Mouse (Mus musculus): Measurements from ENCODE around the gene Tcl1b1. TPM values are rescaled to one million over a fixed set of nuclear protein-coding genes. Genes with fewer than 3 reads are reported as not detected.
"Not testable (repeated sequence)": the region's sequence is repeated elsewhere in the genome, so short reads cannot be mapped to it uniquely, and the experiment has no call there.

Gene Tcl1b1
- polyA plus RNA-seq (2012; rRNA removed): not detected in 2 replicates

- Histone ChIP-seq H3K4me3 (ENCODE audit: insufficient read depth, low read length) (no peak within 1 kb of the TSS), H3K27ac (ENCODE audit: insufficient read depth, low read length) (no peak within 1 kb of the TSS), H3K4me1 (ENCODE audit: control insufficient read depth, insufficient read depth, low read length) (no peaks in the 10 kb centered on the region)
- TF ChIP-seq CTCF (IDR thresholded peaks at IDR 0.05; ENCODE audit: extremely low read depth, insufficient read depth, low read length): no peak
- TF ChIP-seq POLR2A (IDR thresholded peaks at IDR 0.05; ENCODE audit: extremely low read depth, insufficient read depth, low read length): no peak
Observed at GRCm38 (mm10) chr12:105159390-105159789, at the start of gene Tcl1b1. Tcl1b1 (plus strand) TSS chr12:105159690.

GRCm38 (mm10) chr12:105109812-105110211, 49.7 kb upstream of the Tcl1b1 start:
- no peak overlapping the region for H3K27ac ChIP-seq (ENCODE audit: insufficient read depth, low read length)
- TF ChIP-seq CTCF (IDR thresholded peaks at IDR 0.05; ENCODE audit: extremely low read depth, insufficient read depth, low read length) (no peak), POLR2A (IDR thresholded peaks at IDR 0.05; ENCODE audit: extremely low read depth, insufficient read depth, low read length) (no peak)
- peaks cover 4% of the 10 kb centered on the region for H3K4me1 ChIP-seq (ENCODE audit: control insufficient read depth, insufficient read depth, low read length)

DNA sequence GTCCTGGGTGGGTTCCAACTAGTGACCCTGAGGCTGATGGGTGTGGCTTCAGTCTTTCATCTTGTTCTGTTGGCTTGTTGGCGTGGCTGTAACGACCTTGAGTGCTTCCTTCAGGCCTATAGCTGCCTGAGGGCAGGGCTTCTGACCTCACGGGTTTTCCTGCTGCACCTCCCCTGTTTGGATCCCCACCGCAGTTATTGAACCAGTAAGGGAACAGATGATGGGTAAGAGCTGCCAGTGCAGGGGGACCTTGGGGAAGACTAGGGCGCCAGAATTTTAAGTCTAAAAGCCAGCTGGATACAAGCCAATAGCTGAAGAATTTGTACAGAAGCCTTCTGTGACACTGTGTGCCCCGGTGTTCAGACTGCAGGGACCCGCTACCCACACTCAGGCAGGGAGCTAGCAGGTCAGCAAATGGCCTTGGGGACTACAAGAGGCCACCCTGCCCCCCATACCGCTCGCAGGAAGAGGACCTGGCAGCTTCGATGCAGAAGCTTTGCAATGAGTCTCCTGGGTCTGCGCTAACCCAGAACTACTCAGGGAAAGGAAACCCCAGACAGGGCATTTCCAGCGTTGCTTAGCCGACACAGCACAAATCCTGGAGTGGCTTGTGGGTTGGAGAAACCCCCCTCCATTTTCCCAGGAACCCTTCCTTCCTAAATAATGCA, 47.0 kb upstream of the Tcl1b1 start:
- peaks cover 4% of the 10 kb centered on the region for H3K4me1 ChIP-seq (ENCODE audit: control insufficient read depth, insufficient read depth, low read length)
- H3K27ac ChIP-seq (ENCODE audit: insufficient read depth, low read length): no peak overlapping the region
- no peak overlapping the region for H3K4me3 ChIP-seq (ENCODE audit: insufficient read depth, low read length)
- TF ChIP-seq CTCF (IDR thresholded peaks at IDR 0.05; ENCODE audit: extremely low read depth, insufficient read depth, low read length) (no peak), POLR2A (IDR thresholded peaks at IDR 0.05; ENCODE audit: extremely low read depth, insufficient read depth, low read length) (no peak)

More at GRCm38 (mm10) chr12:105109812-105110211, 49.7 kb upstream of the Tcl1b1 start:
- no peak overlapping the region for H3K4me3 ChIP-seq (ENCODE audit: insufficient read depth, low read length)

DNA sequence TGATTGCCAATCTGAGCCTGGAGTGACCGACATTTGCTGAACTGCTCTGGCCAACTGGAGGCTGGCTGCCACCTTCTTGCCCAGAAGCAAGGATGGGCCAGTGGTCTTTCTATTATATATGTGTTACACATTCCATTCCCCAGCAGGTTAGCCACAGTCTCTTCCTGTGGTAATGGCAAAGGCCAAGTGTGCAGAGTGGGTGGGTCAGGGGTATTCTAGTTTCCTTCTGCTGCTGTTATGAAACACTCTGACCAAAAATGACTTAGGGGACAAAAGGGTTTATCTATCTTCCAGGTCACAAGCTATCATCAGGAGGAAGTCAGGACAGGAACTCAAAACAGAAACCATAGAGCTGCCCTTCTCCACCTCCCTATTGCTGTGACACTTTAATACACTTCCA, 42.8 kb upstream of the Tcl1b1 start:
- Histone ChIP-seq H3K4me1 (ENCODE audit: control insufficient read depth, insufficient read depth, low read length) (no peaks in the 10 kb centered on the region), H3K4me3 (ENCODE audit: insufficient read depth, low read length) (no peak overlapping the region), H3K27ac (ENCODE audit: insufficient read depth, low read length) (no peak overlapping the region)
- TF ChIP-seq CTCF (IDR thresholded peaks at IDR 0.05; ENCODE audit: extremely low read depth, insufficient read depth, low read length): no peak
- TF ChIP-seq POLR2A (IDR thresholded peaks at IDR 0.05; ENCODE audit: extremely low read depth, insufficient read depth, low read length): no peak

- H3K27ac ChIP-seq (ENCODE audit: insufficient read depth, low read length): no peak overlapping the region
- H3K4me3 ChIP-seq (ENCODE audit: insufficient read depth, low read length): no peak overlapping the region
- no peaks in the 10 kb centered on the region for H3K4me1 ChIP-seq (ENCODE audit: control insufficient read depth, insufficient read depth, low read length)
- TF ChIP-seq CTCF (IDR thresholded peaks at IDR 0.05; ENCODE audit: extremely low read depth, insufficient read depth, low read length) (no peak), POLR2A (IDR thresholded peaks at IDR 0.05; ENCODE audit: extremely low read depth, insufficient read depth, low read length) (no peak)
Observed at GRCm38 (mm10) chr12:105125362-105125761, 34.1 kb upstream of the Tcl1b1 start.

- H3K27ac ChIP-seq (ENCODE audit: insufficient read depth, low read length): no peak overlapping the region
- no peaks in the 10 kb centered on the region for H3K4me1 ChIP-seq (ENCODE audit: control insufficient read depth, insufficient read depth, low read length)
Observed at GRCm38 (mm10) chr12:105126516-105126915, 33.0 kb upstream of the Tcl1b1 start.

GRCm38 (mm10) chr12:105127607-105128006, 31.9 kb upstream of the Tcl1b1 start:
- no peak for TF ChIP-seq CTCF (IDR thresholded peaks at IDR 0.05; ENCODE audit: extremely low read depth, insufficient read depth, low read length)
- no peak for TF ChIP-seq POLR2A (IDR thresholded peaks at IDR 0.05; ENCODE audit: extremely low read depth, insufficient read depth, low read length)
- Histone ChIP-seq H3K27ac (ENCODE audit: insufficient read depth, low read length) (no peak overlapping the region), H3K4me1 (ENCODE audit: control insufficient read depth, insufficient read depth, low read length) (no peaks in the 10 kb centered on the region), H3K4me3 (ENCODE audit: insufficient read depth, low read length) (no peak overlapping the region)

More at GRCm38 (mm10) chr12:105126516-105126915, 33.0 kb upstream of the Tcl1b1 start:
- H3K4me3 ChIP-seq (ENCODE audit: insufficient read depth, low read length): no peak overlapping the region
- no peak for TF ChIP-seq POLR2A (IDR thresholded peaks at IDR 0.05; ENCODE audit: extremely low read depth, insufficient read depth, low read length)
- TF ChIP-seq CTCF (IDR thresholded peaks at IDR 0.05; ENCODE audit: extremely low read depth, insufficient read depth, low read length): no peak

GRCm38 (mm10) chr12:105129494-105130205, 29.8 kb upstream of the Tcl1b1 start:
- H3K27ac ChIP-seq (ENCODE audit: insufficient read depth, low read length); H3K4me3 ChIP-seq (ENCODE audit: insufficient read depth, low read length); H3K4me1 ChIP-seq (ENCODE audit: control insufficient read depth, insufficient read depth, low read length): not testable (repeated sequence)

- not testable (repeated sequence) for H3K4me1 ChIP-seq (ENCODE audit: control insufficient read depth, insufficient read depth, low read length); H3K4me3 ChIP-seq (ENCODE audit: insufficient read depth, low read length); H3K27ac ChIP-seq (ENCODE audit: insufficient read depth, low read length)
Observed at GRCm38 (mm10) chr12:105134167-105134566, 25.3 kb upstream of the Tcl1b1 start.

GRCm38 (mm10) chr12:105134826-105135225, 24.7 kb upstream of the Tcl1b1 start:
- not testable (repeated sequence) for H3K4me3 ChIP-seq (ENCODE audit: insufficient read depth, low read length); H3K27ac ChIP-seq (ENCODE audit: insufficient read depth, low read length); H3K4me1 ChIP-seq (ENCODE audit: control insufficient read depth, insufficient read depth, low read length)

- H3K4me1 ChIP-seq (ENCODE audit: control insufficient read depth, insufficient read depth, low read length); H3K27ac ChIP-seq (ENCODE audit: insufficient read depth, low read length); H3K4me3 ChIP-seq (ENCODE audit: insufficient read depth, low read length): not testable (repeated sequence)
Observed at GRCm38 (mm10) chr12:105137729-105138128, 21.8 kb upstream of the Tcl1b1 start.
